Mouse (Mus musculus): ENCODE measurements around the gene Hsf5. TPM values are rescaled to one million over a fixed set of nuclear protein-coding genes. Genes with fewer than 3 reads are reported as not detected.

Gene Hsf5
- polyA plus RNA-seq, 1 experiment from 2014 or later: 0.39 TPM

DNA sequence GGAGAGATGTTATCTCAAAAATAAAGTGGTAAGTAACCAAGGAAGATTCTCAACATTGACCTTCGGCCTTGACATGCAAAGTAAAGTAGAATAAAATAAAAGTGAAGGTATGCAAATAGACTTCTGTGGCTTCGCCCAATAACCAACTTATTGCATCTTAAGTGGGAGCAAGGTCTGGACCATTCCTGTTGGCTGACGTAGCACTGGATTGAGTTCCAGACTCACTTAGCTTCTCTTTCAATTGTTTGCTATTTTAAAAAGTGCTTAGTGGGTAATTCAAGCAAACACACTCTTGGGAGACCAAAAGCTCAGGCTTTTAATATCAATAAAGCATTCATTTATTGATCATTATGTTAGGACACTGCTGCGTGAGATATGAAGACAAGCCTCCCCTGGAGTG lies 81.2 kb downstream of the Hsf5 start:
- no peak overlapping the region for H3K4me2 ChIP-seq (replicated peaks; ENCODE audit: low read depth, low read length)
- no peaks in the 10 kb centered on the region for H3K4me1 ChIP-seq (replicated peaks; ENCODE audit: control insufficient read depth, insufficient read depth, low read length)
- H3K27ac ChIP-seq (ENCODE audit: low read depth, low read length): no peak overlapping the region
- WGBS: 93% methylated on average over 4 of the region's 4 CpGs
- no peaks in the 10 kb centered on the region for H3K9me3 ChIP-seq (ENCODE audit: control insufficient read depth, low read length)
- no peaks in the 10 kb centered on the region for H3K27me3 ChIP-seq (ENCODE audit: control insufficient read depth, insufficient read depth, low read length)
- no peak for ATAC-seq (ENCODE audit: low FRiP score)
- no peak overlapping the region for H3K4me3 ChIP-seq (ENCODE audit: low read depth, low read length)
- H3K9ac ChIP-seq (ENCODE audit: low read depth, low read length): no peak overlapping the region
- DNase-seq (ENCODE audit: low spot score): no peak
- no peaks in the 10 kb centered on the region for H3K36me3 ChIP-seq (ENCODE audit: control insufficient read depth, insufficient read depth, low read length)

- WGBS: 86% methylated on average over 6 of the region's 6 CpGs
- Histone ChIP-seq H3K4me1 (replicated peaks; ENCODE audit: control insufficient read depth, insufficient read depth, low read length) (no peaks in the 10 kb centered on the region), H3K27ac (ENCODE audit: low read depth, low read length) (no peak overlapping the region), H3K27me3 (ENCODE audit: control insufficient read depth, insufficient read depth, low read length) (no peaks in the 10 kb centered on the region), H3K36me3 (ENCODE audit: control insufficient read depth, insufficient read depth, low read length) (no peaks in the 10 kb centered on the region), H3K4me2 (replicated peaks; ENCODE audit: low read depth, low read length) (no peak overlapping the region), H3K4me3 (ENCODE audit: low read depth, low read length) (no peak overlapping the region), H3K9ac (ENCODE audit: low read depth, low read length) (no peak overlapping the region), H3K9me3 (ENCODE audit: control insufficient read depth, low read length) (no peaks in the 10 kb centered on the region)
- DNase-seq (ENCODE audit: low spot score): no peak
- no peak for ATAC-seq (ENCODE audit: low FRiP score)
Measured at GRCm38 (mm10) chr11:87701108-87701507, 84.1 kb downstream of the Hsf5 start.

DNA sequence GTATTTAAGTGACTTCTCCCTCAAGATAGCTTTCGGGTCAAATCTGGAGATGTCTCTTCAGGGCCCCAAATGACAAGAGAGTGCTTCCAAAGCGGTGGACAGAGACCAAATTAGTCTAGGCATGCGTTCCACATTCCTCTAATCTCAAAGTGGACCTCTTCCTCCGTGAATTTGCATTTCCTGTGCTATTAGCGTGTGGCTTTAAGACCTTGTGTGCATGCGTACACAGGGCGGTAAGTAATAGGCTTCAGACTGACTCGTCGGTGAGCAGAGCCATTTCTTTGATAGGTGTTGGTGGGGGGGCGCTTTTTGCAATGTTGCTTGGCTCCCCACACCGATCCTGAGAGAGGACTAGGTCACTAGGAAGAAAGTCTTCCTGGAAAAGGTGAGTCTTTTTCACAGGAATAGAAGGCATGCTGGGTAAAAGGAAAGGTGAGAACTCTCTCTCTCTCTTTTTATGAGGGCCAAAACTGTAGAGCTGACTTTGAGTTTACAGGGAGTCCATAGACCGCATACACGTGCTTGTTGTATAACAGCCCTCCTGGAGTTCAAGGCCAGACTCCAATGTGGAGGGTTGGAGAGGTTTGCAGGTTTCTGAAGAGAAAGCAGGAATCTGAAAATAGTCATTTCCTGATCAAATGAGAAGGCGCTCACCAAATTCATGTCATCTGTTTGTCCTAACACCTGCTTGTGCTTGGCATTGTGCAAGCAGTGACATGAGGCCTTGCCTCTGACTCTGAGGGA lies 85.1 kb downstream of the Hsf5 start:
- H3K9me3 ChIP-seq (ENCODE audit: control insufficient read depth, low read length): no peaks in the 10 kb centered on the region
- no peak overlapping the region for H3K27ac ChIP-seq (ENCODE audit: low read depth, low read length)
- no peak overlapping the region for H3K4me2 ChIP-seq (replicated peaks; ENCODE audit: low read depth, low read length)
- DNase-seq (ENCODE audit: low spot score): no peak
- H3K9ac ChIP-seq (ENCODE audit: low read depth, low read length): no peak overlapping the region
- no peaks in the 10 kb centered on the region for H3K4me1 ChIP-seq (replicated peaks; ENCODE audit: control insufficient read depth, insufficient read depth, low read length)
- ATAC-seq (ENCODE audit: low FRiP score): no peak
- H3K36me3 ChIP-seq (ENCODE audit: control insufficient read depth, insufficient read depth, low read length): no peaks in the 10 kb centered on the region
- 88% methylated on average over 14 of the region's 14 CpGs for WGBS
- no peak overlapping the region for H3K4me3 ChIP-seq (ENCODE audit: low read depth, low read length)
- no peaks in the 10 kb centered on the region for H3K27me3 ChIP-seq (ENCODE audit: control insufficient read depth, insufficient read depth, low read length)

GRCm38 (mm10) chr11:87703654-87704053 lies 86.7 kb downstream of the Hsf5 start:
- Histone ChIP-seq H3K27ac (ENCODE audit: low read depth, low read length) (no peak overlapping the region), H3K9ac (ENCODE audit: low read depth, low read length) (no peak overlapping the region), H3K4me1 (replicated peaks; ENCODE audit: control insufficient read depth, insufficient read depth, low read length) (no peaks in the 10 kb centered on the region), H3K4me2 (replicated peaks; ENCODE audit: low read depth, low read length) (no peak overlapping the region), H3K27me3 (ENCODE audit: control insufficient read depth, insufficient read depth, low read length) (no peaks in the 10 kb centered on the region), H3K4me3 (ENCODE audit: low read depth, low read length) (no peak overlapping the region), H3K36me3 (ENCODE audit: control insufficient read depth, insufficient read depth, low read length) (no peaks in the 10 kb centered on the region), H3K9me3 (ENCODE audit: control insufficient read depth, low read length) (no peaks in the 10 kb centered on the region)
- no peak for DNase-seq (ENCODE audit: low spot score)
- no peak for ATAC-seq (ENCODE audit: low FRiP score)
- 78% methylated on average over 5 of the region's 5 CpGs for WGBS

- H3K4me1 ChIP-seq (replicated peaks; ENCODE audit: control insufficient read depth, insufficient read depth, low read length): no peaks in the 10 kb centered on the region
- WGBS: 82% methylated on average over 9 of the region's 9 CpGs
Measured at GRCm38 (mm10) chr11:87704289-87704688, 87.3 kb downstream of the Hsf5 start.

DNA sequence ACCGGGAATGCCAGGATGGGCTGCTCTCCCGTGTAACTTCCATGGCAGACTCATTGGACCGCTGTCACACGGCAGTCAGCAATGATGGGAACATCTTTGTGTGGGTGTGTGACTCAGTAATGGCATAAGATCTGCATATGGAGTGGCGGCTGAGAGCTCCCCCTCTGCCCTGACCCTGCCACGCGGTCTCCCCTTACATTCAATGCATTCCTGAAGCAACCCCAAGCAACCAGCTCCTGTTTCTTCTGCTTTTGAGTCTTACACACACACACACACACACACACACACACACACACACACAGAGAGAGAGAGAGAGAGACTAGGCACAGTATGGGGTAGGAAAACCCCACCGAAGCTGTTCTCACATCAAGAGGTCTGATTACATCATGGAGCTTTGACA lies 90.6 kb downstream of the Hsf5 start:
- H3K27me3 ChIP-seq (ENCODE audit: control insufficient read depth, insufficient read depth, low read length): no peaks in the 10 kb centered on the region
- H3K27ac ChIP-seq (ENCODE audit: low read depth, low read length): no peak overlapping the region
- DNase-seq (ENCODE audit: low spot score): peak; percentile 45
- 14% methylated on average over 8 of the region's 8 CpGs for WGBS
- no peaks in the 10 kb centered on the region for H3K4me1 ChIP-seq (replicated peaks; ENCODE audit: control insufficient read depth, insufficient read depth, low read length)
- H3K36me3 ChIP-seq (ENCODE audit: control insufficient read depth, insufficient read depth, low read length): no peaks in the 10 kb centered on the region
- no peak overlapping the region for H3K4me2 ChIP-seq (replicated peaks; ENCODE audit: low read depth, low read length)
- H3K9me3 ChIP-seq (ENCODE audit: control insufficient read depth, low read length): no peaks in the 10 kb centered on the region
- H3K9ac ChIP-seq (ENCODE audit: low read depth, low read length): no peak overlapping the region
- ATAC-seq (ENCODE audit: low FRiP score): no peak
- no peak overlapping the region for H3K4me3 ChIP-seq (ENCODE audit: low read depth, low read length)

More at GRCm38 (mm10) chr11:87704289-87704688, 87.3 kb downstream of the Hsf5 start:
- no peak for DNase-seq (ENCODE audit: low spot score)
- Histone ChIP-seq H3K4me2 (replicated peaks; ENCODE audit: low read depth, low read length) (no peak overlapping the region), H3K9me3 (ENCODE audit: control insufficient read depth, low read length) (no peaks in the 10 kb centered on the region), H3K27ac (ENCODE audit: low read depth, low read length) (no peak overlapping the region), H3K4me3 (ENCODE audit: low read depth, low read length) (no peak overlapping the region), H3K9ac (ENCODE audit: low read depth, low read length) (no peak overlapping the region), H3K27me3 (ENCODE audit: control insufficient read depth, insufficient read depth, low read length) (no peaks in the 10 kb centered on the region), H3K36me3 (ENCODE audit: control insufficient read depth, insufficient read depth, low read length) (no peaks in the 10 kb centered on the region)
- ATAC-seq (ENCODE audit: low FRiP score): no peak

GRCm38 (mm10) chr11:87708979-87709378 lies 92.0 kb downstream of the Hsf5 start:
- Histone ChIP-seq H3K27ac (ENCODE audit: low read depth, low read length) (no peak overlapping the region), H3K4me3 (ENCODE audit: low read depth, low read length) (no peak overlapping the region), H3K36me3 (ENCODE audit: control insufficient read depth, insufficient read depth, low read length) (no peaks in the 10 kb centered on the region), H3K27me3 (ENCODE audit: control insufficient read depth, insufficient read depth, low read length) (no peaks in the 10 kb centered on the region), H3K4me1 (replicated peaks; ENCODE audit: control insufficient read depth, insufficient read depth, low read length) (no peaks in the 10 kb centered on the region), H3K4me2 (replicated peaks; ENCODE audit: low read depth, low read length) (no peak overlapping the region), H3K9me3 (ENCODE audit: control insufficient read depth, low read length) (no peaks in the 10 kb centered on the region), H3K9ac (ENCODE audit: low read depth, low read length) (no peak overlapping the region)
- no peak for DNase-seq (ENCODE audit: low spot score)
- 84% methylated on average over 5 of the region's 5 CpGs for WGBS
- no peak for ATAC-seq (ENCODE audit: low FRiP score)

Other genes with a start within 250 kb of the Hsf5 start
- gene Rad51c, start 212.2 kb upstream of the Hsf5 start, polyA plus RNA-seq (2014; fragmentation: Nextera tagmentation; extraction: Ambion mirVana): 12.2 and 13.1 TPM in 2 replicates
- 0.35 TPM in 1 of 2 replicates, not detected in the other for gene Tex14, start 212.1 kb upstream of the Hsf5 start, polyA plus RNA-seq (2014; fragmentation: Nextera tagmentation; extraction: Ambion mirVana)
- not detected in 2 replicates for gene Gm11492, start 50.5 kb upstream of the Hsf5 start, polyA plus RNA-seq (2014; fragmentation: Nextera tagmentation; extraction: Ambion mirVana)
- gene Sept4, start 48.3 kb upstream of the Hsf5 start, polyA plus RNA-seq (2014; fragmentation: Nextera tagmentation; extraction: Ambion mirVana): 9.0 and 11.6 TPM in 2 replicates
- 63.2 and 77.0 TPM in 2 replicates for gene Mtmr4, start 25.0 kb upstream of the Hsf5 start, polyA plus RNA-seq (2014; fragmentation: Nextera tagmentation; extraction: Ambion mirVana)
- gene Rnf43, start 45.6 kb downstream of the Hsf5 start, polyA plus RNA-seq (2014; fragmentation: Nextera tagmentation; extraction: Ambion mirVana): 1.1 and 1.5 TPM in 2 replicates
- gene Supt4a, start 120.4 kb downstream of the Hsf5 start, polyA plus RNA-seq (2014; fragmentation: Nextera tagmentation; extraction: Ambion mirVana): 162 and 169 TPM in 2 replicates
- 6.4 and 10.0 TPM in 2 replicates for gene Tspoap1, start 143.4 kb downstream of the Hsf5 start, polyA plus RNA-seq (2014; fragmentation: Nextera tagmentation; extraction: Ambion mirVana)
- 2.8 and 5.3 TPM in 2 replicates for gene Mpo, start 176.4 kb downstream of the Hsf5 start, polyA plus RNA-seq (2014; fragmentation: Nextera tagmentation; extraction: Ambion mirVana)
- gene Lpo, start 211.1 kb downstream of the Hsf5 start, polyA plus RNA-seq (2014; fragmentation: Nextera tagmentation; extraction: Ambion mirVana): 0.70 and 0.73 TPM in 2 replicates
- 13.2 and 16.2 TPM in 2 replicates for gene Mks1, start 236.1 kb downstream of the Hsf5 start, polyA plus RNA-seq (2014; fragmentation: Nextera tagmentation; extraction: Ambion mirVana)